Mouse (Mus musculus) brain, embryonic 14.5 days (tissue): Measurements from ENCODE around the gene Ddr1.

Experiments
- CTCF ChIP-seq: fragments of 200-500 bp; IDR thresholded peaks from 2 replicates; pipeline ENCODE4 v1.5.1; 2012; ENCODE audit warnings: inconsistent platforms, mild to moderate bottlenecking, moderate library complexity, borderline replicate concordance; ENCODE audit not compliant: insufficient read depth, insufficient read length; ENCODE audit errors: extremely low read depth
- POLR2A ChIP-seq: fragments of 200-500 bp; IDR thresholded peaks from 2 replicates; pipeline ENCODE4 v1.6.1; 2012; ENCODE audit warnings: mild to moderate bottlenecking, inconsistent platforms, borderline replicate concordance; ENCODE audit not compliant: poor library complexity, insufficient read depth, insufficient read length, severe bottlenecking; ENCODE audit errors: extremely low read depth

GRCm38 (mm10) chr17:35695289-35695688, 9.1 kb downstream of the Ddr1 start:
- TF ChIP-seq CTCF: peak; percentile 54; the same call in 1 of the 2 replicates
- no peak for TF ChIP-seq POLR2A
